Mouse (Mus musculus) stomach, embryonic 15.5 days (tissue): Measurements from ENCODE around the gene Eif4a2. TPM values are rescaled to one million over a fixed set of nuclear protein-coding genes. Genes with fewer than 3 reads are reported as not detected.

Source experiments
- ATAC-seq: fragments of 200-750 bp; cut with Nextera tagmentation; 2 replicates; pipeline ENCODE4 v1.8.0; 2017; ENCODE audit warnings: low read depth, moderate number of reproducible peaks, moderate TSS enrichment; ENCODE audit not compliant: insufficient read depth, low FRiP score
- H3K27ac ChIP-seq: fragments of 300-500 bp; sonication (generic); 2 replicates; pipeline ENCODE4 v1.5.1; 2015; ENCODE audit warnings: mild to moderate bottlenecking, inconsistent platforms
- H3K27me3 ChIP-seq: fragments of 300-500 bp; sonication (generic); replicated peaks from 2 replicates; pipeline ENCODE4 v1.6.1; 2015; ENCODE audit warnings: inconsistent platforms
- H3K36me3 ChIP-seq: fragments of 300-500 bp; sonication (generic); 2 replicates; pipeline ENCODE4 v1.6.1; 2015; ENCODE audit warnings: inconsistent platforms
- H3K4me1 ChIP-seq: fragments of 300-500 bp; sonication (generic); 2 replicates; pipeline ENCODE4 v1.6.1; 2015; ENCODE audit warnings: inconsistent platforms
- H3K4me2 ChIP-seq: fragments of 300-500 bp; sonication (generic); 2 replicates; pipeline ENCODE4 v1.6.1; 2015; ENCODE audit warnings: mild to moderate bottlenecking, inconsistent platforms
- H3K4me3 ChIP-seq: fragments of 300-500 bp; sonication (generic); replicated peaks from 2 replicates; pipeline ENCODE4 v1.5.1; 2015; ENCODE audit warnings: inconsistent platforms
- H3K9ac ChIP-seq: fragments of 300-500 bp; sonication (generic); 2 replicates; pipeline ENCODE4 v1.6.1; 2015; ENCODE audit warnings: inconsistent platforms
- H3K9me3 ChIP-seq: fragments of 300-500 bp; sonication (generic); 2 replicates; pipeline ENCODE4 v1.6.1; 2016; ENCODE audit warnings: inconsistent platforms
- WGBS: fragments of 180-500 bp; shearing (Covaris S2); methylation state at CpG from one replicate; pipeline ENCODE4 v1.1.7; 2015; 5-methylcytosine and 5-hydroxymethylcytosine counted together
- polyA plus RNA-seq: library from polyadenylated mRNA; unstranded; fragments of >200 nt; fragmentation: Nextera tagmentation; extraction: Ambion mirVana; gene quantifications from 2 replicates; pipeline ENCODE4 v1.2.1, GENCODE M21; 2015

Gene Eif4a2
- polyA plus RNA-seq, 1 experiment from 2014 or later, result 224 TPM

GRCm38 (mm10) chr16:23127311-23127672, 20.0 kb downstream of the Eif4a2 start:
- ATAC-seq, result no peak; the same call in 1 of the 2 replicates

GRCm38 (mm10) chr16:23127673-23128375, 20.6 kb downstream of the Eif4a2 start, which contains the start of gene Rfc4:
Gene Rfc4, minus strand, starts transcription at chr16:23127737.
- H3K9ac ChIP-seq, result peak within 1 kb of the TSS; percentile 89
- peak; percentile 93 for ATAC-seq
- WGBS, result under 1% methylated on average over 51 of the region's 51 CpGs

More at GRCm38 (mm10) chr16:23127311-23127672, 20.0 kb downstream of the Eif4a2 start:
- Histone ChIP-seq H3K9me3 (no peaks in the 10 kb centered on the region), H3K4me2 (peak overlapping the region; percentile 76), H3K36me3 (peaks cover 2% of the 10 kb centered on the region), H3K9ac (peak overlapping the region; percentile 89), H3K27me3 (no peaks in the 10 kb centered on the region), H3K27ac (peak overlapping the region; percentile 98), H3K4me3 (peak overlapping the region; percentile 73), H3K4me1 (peaks cover 10% of the 10 kb centered on the region; the same call in 1 of the 2 replicates)
- 0% methylated on average over 4 of the region's 4 CpGs for WGBS

GRCm38 (mm10) chr16:23130303-23130702, 23.1 kb downstream of the Eif4a2 start:
- Histone ChIP-seq H3K4me2 (no peak overlapping the region), H3K36me3 (no peaks in the 10 kb centered on the region), H3K4me1 (peaks cover 10% of the 10 kb centered on the region; the same call in 1 of the 2 replicates), H3K9me3 (no peaks in the 10 kb centered on the region), H3K27ac (no peak overlapping the region), H3K9ac (no peak overlapping the region), H3K27me3 (no peaks in the 10 kb centered on the region), H3K4me3 (no peak overlapping the region)
- no peak for ATAC-seq
- 87% methylated on average over 3 of the region's 3 CpGs for WGBS

More at GRCm38 (mm10) chr16:23127673-23128375, 20.6 kb downstream of the Eif4a2 start, which contains the start of gene Rfc4:
- Histone ChIP-seq H3K27ac (peak within 1 kb of the TSS; percentile 98), H3K27me3 (no peaks in the 10 kb centered on the region), H3K4me1 (peaks cover 10% of the 10 kb centered on the region; the same call in 1 of the 2 replicates), H3K36me3 (no peaks in the 10 kb centered on the region), H3K4me2 (peak within 1 kb of the TSS; percentile 76), H3K9me3 (no peaks in the 10 kb centered on the region), H3K4me3 (peak within 1 kb of the TSS; percentile 73)

GRCm38 (mm10) chr16:23132336-23132735, 25.1 kb downstream of the Eif4a2 start:
- Histone ChIP-seq H3K9me3 (no peaks in the 10 kb centered on the region), H3K4me1 (peaks cover 4% of the 10 kb centered on the region; the same call in 1 of the 2 replicates), H3K4me2 (no peak overlapping the region), H3K4me3 (no peak overlapping the region), H3K36me3 (no peaks in the 10 kb centered on the region), H3K27me3 (no peaks in the 10 kb centered on the region), H3K27ac (no peak overlapping the region), H3K9ac (no peak overlapping the region)
- ATAC-seq, result no peak
- 79% methylated on average over 1 of the region's 1 CpGs for WGBS

- WGBS, result 17% methylated on average over 11 of the region's 11 CpGs
- no peak for ATAC-seq
- no peak overlapping the region for H3K27ac ChIP-seq
These were observed 28.3 kb downstream of the Eif4a2 start for GRCm38 (mm10) chr16:23135421-23136149.

GRCm38 (mm10) chr16:23136406-23136970, 29.2 kb downstream of the Eif4a2 start:
- no peak overlapping the region for H3K9ac ChIP-seq
- no peaks in the 10 kb centered on the region for H3K9me3 ChIP-seq
- H3K27ac ChIP-seq, result no peak overlapping the region
- H3K4me3 ChIP-seq, result no peak overlapping the region
- H3K36me3 ChIP-seq, result no peaks in the 10 kb centered on the region
- H3K27me3 ChIP-seq, result no peaks in the 10 kb centered on the region
- H3K4me1 ChIP-seq, result no peaks in the 10 kb centered on the region
- whole genome bisulfite sequencing, result 65% methylated on average over 4 of the region's 4 CpGs
- no peak for ATAC-seq
- no peak overlapping the region for H3K4me2 ChIP-seq

More at GRCm38 (mm10) chr16:23135421-23136149, 28.3 kb downstream of the Eif4a2 start:
- Histone ChIP-seq H3K9ac (no peak overlapping the region), H3K4me1 (no peaks in the 10 kb centered on the region), H3K36me3 (no peaks in the 10 kb centered on the region), H3K27me3 (no peaks in the 10 kb centered on the region), H3K4me3 (no peak overlapping the region), H3K4me2 (peak overlapping the region; percentile 29), H3K9me3 (no peaks in the 10 kb centered on the region)

GRCm38 (mm10) chr16:23140911-23141310, 33.7 kb downstream of the Eif4a2 start:
- Histone ChIP-seq H3K27ac (no peak overlapping the region), H3K4me2 (no peak overlapping the region), H3K4me1 (no peaks in the 10 kb centered on the region), H3K9ac (no peak overlapping the region), H3K9me3 (no peaks in the 10 kb centered on the region), H3K4me3 (no peak overlapping the region), H3K36me3 (no peaks in the 10 kb centered on the region), H3K27me3 (no peaks in the 10 kb centered on the region)
- ATAC-seq, result no peak
- WGBS, result 92% methylated on average over 3 of the region's 3 CpGs

- Histone ChIP-seq H3K4me3 (no peak overlapping the region), H3K36me3 (no peaks in the 10 kb centered on the region), H3K9me3 (no peaks in the 10 kb centered on the region), H3K4me1 (no peaks in the 10 kb centered on the region), H3K9ac (no peak overlapping the region), H3K27ac (no peak overlapping the region), H3K4me2 (no peak overlapping the region), H3K27me3 (no peaks in the 10 kb centered on the region)
- WGBS, result 83% methylated on average over 7 of the region's 7 CpGs
- no peak for ATAC-seq
These were observed 37.1 kb downstream of the Eif4a2 start for GRCm38 (mm10) chr16:23144326-23144725.

- ATAC-seq, result no peak
These were observed 38.0 kb downstream of the Eif4a2 start for GRCm38 (mm10) chr16:23145211-23145610.

GRCm38 (mm10) chr16:23146280-23146679, 39.0 kb downstream of the Eif4a2 start, which contains the start of gene Adipoq:
Gene Adipoq, plus strand, starts transcription at chr16:23146536.
- 86% methylated on average over 3 of the region's 3 CpGs for WGBS
- Histone ChIP-seq H3K27ac (no peak within 1 kb of the TSS), H3K36me3 (no peaks in the 10 kb centered on the region), H3K9me3 (no peaks in the 10 kb centered on the region), H3K27me3 (no peaks in the 10 kb centered on the region), H3K4me3 (no peak within 1 kb of the TSS), H3K4me2 (no peak within 1 kb of the TSS), H3K4me1 (no peaks in the 10 kb centered on the region), H3K9ac (no peak within 1 kb of the TSS)
- no peak for ATAC-seq

More at GRCm38 (mm10) chr16:23145211-23145610, 38.0 kb downstream of the Eif4a2 start:
- WGBS, result 73% methylated on average over 5 of the region's 5 CpGs
- H3K4me2 ChIP-seq, result no peak overlapping the region
- H3K9ac ChIP-seq, result no peak overlapping the region
- no peaks in the 10 kb centered on the region for H3K27me3 ChIP-seq
- no peak overlapping the region for H3K27ac ChIP-seq
- no peak overlapping the region for H3K4me3 ChIP-seq
- no peaks in the 10 kb centered on the region for H3K9me3 ChIP-seq
- H3K36me3 ChIP-seq, result no peaks in the 10 kb centered on the region
- no peaks in the 10 kb centered on the region for H3K4me1 ChIP-seq

GRCm38 (mm10) chr16:23148936-23149335, 41.7 kb downstream of the Eif4a2 start:
- WGBS, result 61% methylated on average over 2 of the region's 2 CpGs

More at GRCm38 (mm10) chr16:23148936-23149335, 41.7 kb downstream of the Eif4a2 start:
- H3K4me3 ChIP-seq, result no peak overlapping the region
- no peak overlapping the region for H3K4me2 ChIP-seq
- no peaks in the 10 kb centered on the region for H3K36me3 ChIP-seq
- H3K9me3 ChIP-seq, result no peaks in the 10 kb centered on the region
- no peaks in the 10 kb centered on the region for H3K27me3 ChIP-seq
- H3K4me1 ChIP-seq, result no peaks in the 10 kb centered on the region
- ATAC-seq, result no peak
- H3K27ac ChIP-seq, result no peak overlapping the region
- no peak overlapping the region for H3K9ac ChIP-seq
